Mouse (Mus musculus) myocyte (in vitro differentiated cells): ENCODE measurements around the gene Gm44973.

Source experiments
- CEBPB ChIP-seq: IDR thresholded peaks from 2 replicates; pipeline ENCODE4 v1.6.1; 2011; ENCODE audit warnings: mild to moderate bottlenecking, moderate library complexity; ENCODE audit not compliant: poor library complexity, insufficient read depth, severe bottlenecking
- E2F4 ChIP-seq: IDR thresholded peaks from one replicate; pipeline ENCODE4 v1.6.1; 2011; ENCODE audit warnings: mild to moderate bottlenecking, control low read depth, moderate library complexity; ENCODE audit not compliant: insufficient read depth
- MAX ChIP-seq: IDR thresholded peaks from one replicate; pipeline ENCODE4 v1.6.1; 2011; ENCODE audit warnings: low read depth, mild to moderate bottlenecking, control low read depth
- MYOD1 ChIP-seq, 3 experiments: IDR thresholded peaks; one replicate each; pipeline ENCODE4 v1.6.1; 2011; ENCODE audit warnings: control low read depth in 2 of 3, low read depth in 2 of 3, mild to moderate bottlenecking in 2 of 3, moderate library complexity in 1 of 3; ENCODE audit not compliant: insufficient read length in 2 of 3, control insufficient read depth in 1 of 3
- POLR2A ChIP-seq: IDR thresholded peaks from one replicate; pipeline ENCODE4 v1.6.1; 2011; ENCODE audit warnings: low read depth, mild to moderate bottlenecking, control low read depth, moderate library complexity; ENCODE audit not compliant: insufficient read length
- POLR2AphosphoS2 ChIP-seq: IDR thresholded peaks from one replicate; pipeline ENCODE4 v1.6.1; 2011; ENCODE audit warnings: low read depth, control low read depth; ENCODE audit not compliant: insufficient read length
- SRF ChIP-seq: IDR thresholded peaks from one replicate; pipeline ENCODE4 v1.6.1; 2011; ENCODE audit warnings: low read depth; ENCODE audit not compliant: control insufficient read depth, insufficient read length
- TCF12 ChIP-seq: IDR thresholded peaks from one replicate; pipeline ENCODE4 v1.6.1; 2011; ENCODE audit warnings: mild to moderate bottlenecking, control low read depth; ENCODE audit not compliant: poor library complexity, insufficient read depth, severe bottlenecking
- TCF3 ChIP-seq: IDR thresholded peaks from one replicate; pipeline ENCODE4 v1.6.1; 2011; ENCODE audit warnings: low read depth, control low read depth; ENCODE audit not compliant: insufficient read length
- USF1 ChIP-seq: IDR thresholded peaks from one replicate; pipeline ENCODE4 v1.6.1; 2011; ENCODE audit warnings: low read depth, mild to moderate bottlenecking, control low read depth, moderate library complexity

GRCm38 (mm10) chr7:5044981-5045380 is 29.7 kb downstream of the Gm44973 start:
- no peak for TF ChIP-seq CEBPB
- TF ChIP-seq MAX = no peak
- TF ChIP-seq POLR2A = no peak
- no peak for TF ChIP-seq TCF3
- TF ChIP-seq USF1 = no peak
- no peak for TF ChIP-seq MYOD1 (IDR thresholded peaks at IDR 0.05; ENCODE audit: control insufficient read depth in 1 of 3, insufficient read length in 2 of 3, low read depth in 2 of 3)
- no peak for TF ChIP-seq E2F4
- no peak for TF ChIP-seq TCF12
- TF ChIP-seq POLR2AphosphoS2 = no peak
- no peak for TF ChIP-seq SRF
